Mouse (Mus musculus): Measurements from ENCODE around the gene Elk3. TPM values are rescaled to one million over a fixed set of nuclear protein-coding genes. Genes with fewer than 3 reads are reported as not detected.

Elk3 gene
- polyA plus RNA-seq (2021; fragmentation: Nextera tagmentation): 1.6 TPM in 2 replicates
- long read RNA-seq, experiment 1, full-length matches to known transcripts: 1 of 1 reads
- long read RNA-seq, experiment 1, partial matches to known transcripts: 0 of 1 reads
- long read RNA-seq, experiment 1, other reads (novel, unspliced or antisense): 0 of 1 reads
- long read RNA-seq, experiment 2, full-length matches to known transcripts: 4 of 7 reads
- long read RNA-seq, experiment 2, partial matches to known transcripts: 2 of 7 reads
- long read RNA-seq, experiment 2, other reads (novel, unspliced or antisense): 1 of 7 reads

GRCm38 (mm10) chr10:93310721-93311411, at the start of gene Elk3:
Gene Elk3 (minus strand): TSS chr10:93311135.

Other genes starting within 250 kb of the Elk3 start
- gene Cfap54, start 229.5 kb downstream of the Elk3 start, polyA plus RNA-seq (2021; fragmentation: Nextera tagmentation): 1.6 and 2.5 TPM in 2 replicates
- 20.2 and 20.5 TPM in 2 replicates for gene Cdk17, start 150.3 kb downstream of the Elk3 start, polyA plus RNA-seq (2021; fragmentation: Nextera tagmentation)
- gene Lta4h, start 142.3 kb upstream of the Elk3 start, polyA plus RNA-seq (2021; fragmentation: Nextera tagmentation): 42.5 and 43.7 TPM in 2 replicates
- gene Hal, start 177.6 kb upstream of the Elk3 start, polyA plus RNA-seq (2021; fragmentation: Nextera tagmentation): 0.06 TPM in 1 of 2 replicates, not detected in the other
- gene Amdhd1, start 228.9 kb upstream of the Elk3 start, polyA plus RNA-seq (2021; fragmentation: Nextera tagmentation): 0.21 and 0.35 TPM in 2 replicates
- gene Ccdc38, start 229.5 kb upstream of the Elk3 start, polyA plus RNA-seq (2021; fragmentation: Nextera tagmentation): 0.26 and 0.35 TPM in 2 replicates